Mouse (Mus musculus) 3T3-L1 (cell line): Measurements from ENCODE around the gene Ehbp1l1.
A peak's percentile ranks its signal among the peaks of the same experiment; 100 is the strongest.
"Not testable (repeated sequence)": the region's sequence is repeated elsewhere in the genome, so short reads cannot be mapped to it uniquely, and the experiment has no call there.

ENCODE experiments used
- DNase-seq: peaks from one replicate; pipeline ENCODE4 v3.0.0-alpha.2; 2015; ENCODE audit warnings: low read depth, low spot score

The Ehbp1l1 gene

GRCm38 (mm10) chr19:5710068-5710467, 16.0 kb downstream of the Ehbp1l1 start:
- DNase-seq: no peak

DNA sequence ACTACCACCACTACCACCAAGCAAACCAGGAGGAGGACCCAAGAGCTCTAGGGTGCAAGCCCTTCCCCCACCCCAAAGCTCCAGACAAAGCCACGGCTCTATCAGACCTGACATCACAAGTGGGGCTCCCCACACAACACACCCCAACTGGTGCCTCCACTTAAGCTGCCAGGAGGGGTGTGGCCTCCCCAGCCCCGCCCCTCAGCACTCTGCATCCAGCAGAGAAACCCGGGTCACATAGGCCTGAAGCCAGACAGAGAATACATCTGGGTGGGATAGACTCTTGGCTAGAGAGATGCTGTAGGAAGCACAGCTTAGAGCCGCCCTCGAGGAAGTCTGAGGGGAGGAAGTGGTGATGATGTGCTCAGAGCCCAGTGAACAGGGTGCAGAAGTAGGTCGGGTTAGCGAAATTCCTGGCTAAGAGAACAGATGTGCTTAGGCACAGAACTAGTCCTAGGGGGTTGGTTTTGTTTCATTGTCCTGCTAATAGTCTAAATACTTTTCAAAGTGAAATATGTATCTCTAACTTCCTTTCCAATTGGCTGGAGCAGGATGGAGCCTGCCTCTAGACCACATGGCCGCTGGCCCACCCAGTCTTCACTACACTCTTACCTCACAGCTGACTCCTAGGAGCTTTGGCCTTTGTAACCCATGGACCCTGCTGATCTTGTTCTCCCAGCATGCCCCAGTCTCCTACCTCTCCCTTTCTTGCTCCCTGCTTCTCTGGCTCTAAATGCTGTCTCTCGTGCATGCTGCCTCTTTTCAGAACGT, 21.1 kb downstream of the Ehbp1l1 start:
- peak; percentile 65 for DNase-seq

DNA sequence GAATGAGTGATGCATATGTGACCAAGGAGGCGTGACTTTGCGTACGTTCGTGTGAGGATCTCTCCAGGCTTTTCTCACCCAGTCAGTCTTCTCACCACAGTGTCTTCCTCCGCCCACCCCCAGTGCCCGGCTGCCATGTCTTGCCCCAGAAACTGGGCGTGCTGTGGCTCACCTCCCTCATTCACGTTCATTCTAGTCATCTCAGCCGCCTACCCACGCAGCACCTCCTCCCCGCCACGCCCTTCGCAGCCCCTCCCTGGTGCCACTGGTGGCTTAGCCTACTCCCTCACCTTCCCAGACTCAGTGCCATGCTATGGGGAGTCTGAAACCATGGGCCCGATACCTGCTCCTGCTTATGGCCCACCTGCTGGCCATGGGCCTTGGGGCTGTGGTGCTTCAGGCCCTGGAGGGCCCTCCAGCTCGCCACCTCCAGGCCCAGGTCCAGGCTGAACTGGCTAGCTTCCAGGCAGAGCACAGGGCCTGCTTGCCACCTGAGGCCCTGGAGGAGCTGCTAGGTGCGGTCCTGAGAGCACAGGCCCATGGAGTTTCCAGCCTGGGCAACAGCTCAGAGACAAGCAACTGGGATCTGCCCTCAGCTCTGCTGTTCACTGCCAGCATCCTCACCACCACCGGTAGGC, 21.8 kb downstream of the Ehbp1l1 start, which contains the start of gene Kcnk7:
Gene Kcnk7 (plus strand): TSS at position 205 of the 638 bp plus-strand sequence.
- DNase-seq: no peak

DNA sequence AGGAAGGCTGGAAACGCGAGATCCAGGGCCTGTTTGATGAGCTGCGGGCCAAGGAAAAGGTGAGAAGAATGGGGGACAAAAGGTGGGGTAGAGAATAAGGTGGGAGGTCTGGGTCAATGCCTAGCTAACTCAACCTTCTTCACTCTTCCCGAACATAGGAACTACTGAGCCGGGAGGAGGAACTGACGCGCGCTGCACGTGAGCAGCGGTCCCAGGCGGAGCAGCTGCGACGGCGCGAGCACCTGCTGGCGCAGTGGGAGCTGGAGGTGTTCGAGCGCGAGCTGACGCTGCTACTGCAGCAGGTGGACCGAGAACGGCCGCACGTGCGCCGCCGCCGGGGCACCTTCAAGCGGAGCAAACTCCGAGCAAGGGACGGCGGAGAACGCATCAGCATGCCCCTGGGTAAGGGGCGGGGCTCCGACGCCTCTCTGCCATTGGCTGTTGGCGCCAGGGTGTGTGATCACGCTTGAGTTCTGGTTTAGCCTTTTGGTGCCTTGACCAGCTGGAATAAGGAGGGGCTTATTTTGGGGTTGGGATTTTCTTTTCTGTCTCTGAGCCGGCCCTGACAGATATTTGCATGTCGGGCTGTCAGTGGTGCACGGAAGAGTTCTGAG, 30.2 kb downstream of the Ehbp1l1 start:
- DNase-seq: no peak

DNA sequence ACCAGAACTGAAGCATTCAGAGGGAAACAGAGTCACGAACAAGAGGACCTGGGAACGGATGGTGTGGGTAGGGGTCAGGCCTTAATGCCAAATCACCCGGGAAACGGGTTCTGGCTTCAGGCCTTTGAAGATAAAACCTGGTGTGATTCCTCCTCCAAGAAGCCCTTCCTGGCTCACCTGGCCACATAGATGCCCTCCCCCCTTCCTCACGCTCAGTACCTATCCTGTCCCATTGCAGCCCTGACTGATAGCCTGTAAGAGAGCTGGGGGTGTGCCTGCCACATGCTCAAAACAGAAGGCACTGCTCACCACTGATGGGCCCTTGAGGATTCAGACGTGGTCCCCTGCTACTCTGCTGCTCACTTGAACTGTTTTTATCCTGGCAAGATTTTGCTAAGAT, 32.3 kb downstream of the Ehbp1l1 start:
- no peak for DNase-seq

DNA sequence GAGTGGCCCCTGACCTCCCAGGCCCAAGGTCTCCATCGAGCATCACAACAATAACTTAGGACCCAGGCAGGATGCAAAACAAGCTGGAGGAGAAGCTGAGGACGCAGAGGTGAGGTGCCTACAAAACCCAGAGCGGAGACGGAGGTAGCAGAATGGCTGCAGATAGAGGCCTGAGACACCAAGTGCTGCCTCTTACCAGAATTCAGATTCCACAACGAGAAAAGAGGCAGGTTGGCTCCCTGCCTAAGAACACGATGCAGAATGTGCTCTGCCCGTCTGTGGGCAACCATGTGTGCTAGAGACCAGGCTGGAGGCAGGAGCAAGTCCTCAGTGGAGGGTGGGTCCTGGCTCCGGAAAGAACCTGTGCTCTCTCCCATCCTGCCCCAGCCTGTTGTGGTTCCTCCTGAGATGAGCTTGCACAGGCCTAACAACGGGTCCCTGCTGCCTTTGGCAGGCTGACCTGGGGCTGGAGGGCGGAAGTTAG, 33.2 kb downstream of the Ehbp1l1 start:
- no peak for DNase-seq

DNA sequence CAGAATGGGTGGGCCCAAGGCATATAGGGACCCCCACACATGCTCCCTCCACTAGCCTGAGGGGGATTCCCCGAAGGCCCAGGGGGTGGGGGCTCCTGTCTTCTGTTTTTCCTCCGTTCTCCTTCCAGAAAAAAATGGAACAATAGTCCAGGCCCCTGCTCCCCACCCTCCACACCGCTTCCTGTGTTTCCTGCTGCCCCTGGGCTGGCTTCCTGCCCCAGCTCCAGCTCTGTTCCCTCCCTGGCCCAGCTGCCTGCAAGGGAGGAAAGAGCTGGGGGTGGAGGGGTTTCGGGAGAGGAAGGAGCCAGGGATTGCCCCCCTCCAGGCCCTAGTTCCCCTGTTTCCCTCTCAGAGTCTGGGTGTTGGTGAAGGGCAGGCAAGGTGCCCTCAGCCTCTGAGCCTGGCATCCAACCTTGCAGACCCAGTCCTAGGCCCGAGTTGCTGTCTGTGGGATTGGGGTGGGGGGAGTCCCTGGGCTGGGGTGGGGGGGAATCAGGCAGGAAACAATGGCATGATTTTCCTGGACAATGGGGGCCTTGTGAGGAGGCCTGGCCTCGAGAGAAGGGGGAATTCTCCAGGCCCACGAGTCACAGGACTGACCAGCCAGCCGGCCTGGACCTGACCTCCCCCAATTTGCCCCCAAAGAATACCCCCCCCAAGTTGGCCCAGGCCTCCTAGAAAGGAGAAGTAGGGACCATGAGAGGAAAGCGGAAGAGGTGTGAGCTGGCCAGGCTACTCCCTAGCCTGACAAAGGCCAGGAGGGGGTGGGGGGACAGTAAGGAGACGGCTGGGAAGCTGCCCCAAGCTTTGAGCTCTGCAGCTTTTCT, 33.8 kb downstream of the Ehbp1l1 start:
- DNase-seq: no peak

GRCm38 (mm10) chr19:5691601-5692000, 34.5 kb downstream of the Ehbp1l1 start:
- no peak for DNase-seq

DNA sequence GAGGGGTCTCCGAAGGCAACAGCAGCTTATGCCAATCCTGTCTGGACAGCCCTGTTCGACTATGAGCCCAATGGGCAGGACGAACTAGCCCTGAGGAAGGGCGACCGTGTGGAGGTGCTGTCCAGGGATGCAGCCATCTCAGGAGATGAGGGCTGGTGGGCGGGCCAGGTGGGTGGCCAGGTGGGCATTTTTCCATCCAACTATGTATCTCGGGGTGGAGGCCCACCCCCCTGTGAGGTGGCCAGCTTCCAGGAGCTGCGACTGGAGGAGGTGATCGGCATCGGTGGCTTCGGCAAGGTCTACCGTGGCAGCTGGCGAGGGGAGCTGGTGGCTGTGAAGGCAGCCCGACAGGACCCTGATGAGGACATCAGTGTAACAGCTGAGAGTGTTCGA, 35.8 kb downstream of the Ehbp1l1 start:
- DNase-seq: no peak

DNA sequence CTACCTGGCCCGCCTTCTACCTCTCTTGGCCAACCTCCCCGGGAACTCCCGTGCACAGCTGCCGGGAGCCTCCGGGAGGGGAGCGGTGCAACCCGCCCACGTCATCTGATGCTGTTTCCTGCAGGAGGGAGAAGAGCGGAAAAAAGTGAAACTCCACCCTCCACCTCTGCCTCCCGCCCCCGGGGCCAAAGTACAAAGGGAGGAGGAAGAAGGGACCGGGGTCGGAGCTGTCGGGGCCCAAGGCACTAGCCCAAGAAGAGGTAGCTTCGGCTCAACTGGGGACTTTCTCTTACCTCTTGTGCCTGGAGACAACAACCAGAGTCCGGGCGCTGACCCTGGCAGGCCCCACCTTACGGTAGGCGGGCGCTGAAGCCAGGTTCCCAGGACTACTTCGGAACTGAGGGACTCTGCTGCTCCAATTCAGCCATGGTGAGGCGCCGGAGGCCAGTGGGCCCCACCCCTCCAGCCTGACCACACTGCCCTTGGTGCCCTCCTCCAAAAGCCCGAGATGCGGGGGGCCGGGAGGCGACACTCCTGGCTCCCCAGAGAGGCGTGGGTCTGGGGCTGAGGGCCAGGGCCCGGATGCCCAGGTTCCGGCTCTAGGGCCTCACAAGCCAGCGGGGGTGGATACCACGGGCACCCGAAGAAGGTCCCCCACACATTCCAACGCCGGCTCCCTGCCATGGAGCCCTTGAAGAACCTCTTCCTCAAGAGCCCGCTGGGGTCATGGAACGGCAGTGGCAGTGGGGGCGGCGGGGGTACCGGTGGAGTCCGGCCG, 36.4 kb downstream of the Ehbp1l1 start:
- DNase-seq: peak; percentile 94

- DNase-seq: no peak
Measured at GRCm38 (mm10) chr19:5689088-5689428, 37.1 kb downstream of the Ehbp1l1 start.

- DNase-seq: peak; percentile 100
Measured at GRCm38 (mm10) chr19:5688200-5689087, 37.7 kb downstream of the Ehbp1l1 start, which contains the start of the genes Map3k11 and Pcnx3. Gene Map3k11 (plus strand): TSS chr19:5688742. Gene Pcnx3 (minus strand): TSS chr19:5688908.

DNA sequence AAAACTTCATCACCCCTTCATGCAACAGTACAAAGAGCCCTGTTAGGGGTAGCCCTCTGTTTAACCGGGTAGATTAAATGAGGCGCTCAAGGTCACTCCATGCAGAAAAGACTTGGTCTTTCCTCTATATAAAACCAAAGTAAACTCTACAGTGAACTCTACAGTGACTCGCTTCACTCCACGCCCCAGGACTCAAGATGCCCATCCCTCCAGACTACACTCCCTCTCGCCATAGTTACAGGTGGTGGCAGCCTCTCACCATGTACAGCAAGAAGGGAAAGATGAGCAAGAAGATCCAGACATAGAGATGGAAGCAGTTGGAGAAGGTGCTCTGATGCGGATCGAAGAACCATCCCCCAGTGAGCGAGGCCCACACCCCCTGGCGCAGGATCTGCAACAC, 38.4 kb downstream of the Ehbp1l1 start:
- peak; percentile 56 for DNase-seq

GRCm38 (mm10) chr19:5686954-5687353, 39.2 kb downstream of the Ehbp1l1 start:
- DNase-seq: not testable (repeated sequence)

- DNase-seq: no peak
Measured at GRCm38 (mm10) chr19:5686437-5686836, 39.7 kb downstream of the Ehbp1l1 start.

DNA sequence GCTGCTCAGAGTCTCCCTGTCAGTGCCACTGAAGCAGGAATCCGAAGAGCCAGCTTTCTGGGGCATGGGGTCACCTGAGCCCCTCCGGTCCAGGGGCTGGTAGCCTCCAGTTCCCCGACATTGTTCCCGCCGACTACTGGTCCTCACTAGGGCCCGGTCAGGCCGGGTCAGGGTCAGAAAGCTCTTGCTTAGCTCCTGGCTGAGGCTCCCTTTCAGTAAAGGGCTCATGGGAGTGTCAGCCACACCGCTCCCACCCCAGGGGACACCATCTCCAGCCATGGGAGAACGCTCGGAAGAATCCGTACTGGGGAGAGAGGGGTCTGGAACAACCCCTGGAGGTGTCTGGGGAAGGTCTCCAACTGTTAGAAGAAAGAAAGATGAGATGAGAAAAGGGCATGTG, 40.3 kb downstream of the Ehbp1l1 start:
- DNase-seq: no peak

GRCm38 (mm10) chr19:5685431-5685830, 40.7 kb downstream of the Ehbp1l1 start:
- DNase-seq: no peak

DNA sequence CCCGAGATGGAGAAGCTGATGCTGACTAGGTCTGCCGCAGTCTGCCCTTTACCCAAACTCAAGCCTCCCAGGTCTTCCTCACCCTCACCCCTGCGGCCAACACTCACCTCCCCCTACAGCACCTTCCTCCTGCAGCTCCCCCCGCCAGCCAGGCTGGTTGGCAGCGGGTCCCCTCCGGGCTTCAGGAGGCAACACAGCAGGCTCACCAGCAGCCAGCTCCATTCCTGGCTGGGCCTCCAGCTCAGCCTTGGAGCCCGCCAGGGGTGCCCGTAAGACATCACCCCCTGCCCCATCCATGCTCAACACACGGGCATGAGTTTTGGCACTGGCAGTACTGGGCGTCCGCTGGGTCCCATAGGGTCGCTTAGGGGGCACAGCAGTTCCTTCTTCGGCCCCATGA, 41.1 kb downstream of the Ehbp1l1 start:
- DNase-seq: no peak

DNA sequence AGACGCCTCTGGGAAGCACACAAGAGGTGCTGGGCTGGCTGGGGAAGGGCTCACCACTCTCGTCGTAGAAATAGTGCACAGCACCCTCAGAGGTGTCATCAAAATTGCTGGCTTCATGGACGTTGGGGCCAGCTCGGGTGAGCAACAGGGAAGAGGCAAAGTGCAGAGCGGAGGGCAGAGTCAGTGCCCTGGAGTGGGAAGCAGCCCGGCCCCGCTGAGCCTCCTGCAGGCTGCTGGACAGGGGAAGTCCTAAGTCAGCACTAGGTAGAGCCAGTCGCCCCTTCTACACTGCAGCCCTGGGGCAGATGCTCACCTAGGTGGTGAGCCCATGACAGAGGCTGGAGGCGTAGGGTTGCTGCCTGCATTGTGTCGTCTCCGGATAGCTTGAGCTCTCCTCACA, 41.9 kb downstream of the Ehbp1l1 start:
- no peak for DNase-seq

GRCm38 (mm10) chr19:5680432-5680831, 45.7 kb downstream of the Ehbp1l1 start:
- no peak for DNase-seq
